Mouse (Mus musculus): ENCODE data around the gene Fam222a. TPM values are rescaled to one million over a fixed set of nuclear protein-coding genes. Genes with fewer than 3 reads are reported as not detected.

The Fam222a gene
- polyA plus RNA-seq, 1 experiment, result 2.3 TPM

GRCm38 (mm10) chr5:114589026-114589425 is 21.2 kb downstream of the Fam222a start:
- no peak for TF ChIP-seq GATA1 (IDR thresholded peaks at IDR 0.05; ENCODE audit: low read length)

- no peak for TF ChIP-seq GATA1 (IDR thresholded peaks at IDR 0.05; ENCODE audit: low read length)
These were observed 21.6 kb downstream of the Fam222a start for GRCm38 (mm10) chr5:114589454-114589853.

- no peak for TF ChIP-seq GATA1 (IDR thresholded peaks at IDR 0.05; ENCODE audit: low read length)
These were observed 22.5 kb downstream of the Fam222a start for GRCm38 (mm10) chr5:114590043-114590913.

- TF ChIP-seq GATA1 (IDR thresholded peaks at IDR 0.05; ENCODE audit: low read length), result peak; percentile 96
These were observed 23.3 kb downstream of the Fam222a start for GRCm38 (mm10) chr5:114591151-114591561.

GRCm38 (mm10) chr5:114592463-114593160 is 24.8 kb downstream of the Fam222a start:
- no peak for TF ChIP-seq GATA1 (IDR thresholded peaks at IDR 0.05; ENCODE audit: low read length)

- no peak for TF ChIP-seq GATA1 (IDR thresholded peaks at IDR 0.05; ENCODE audit: low read length)
These were observed 25.5 kb downstream of the Fam222a start for GRCm38 (mm10) chr5:114593161-114593821.

GRCm38 (mm10) chr5:114593949-114594348 is 26.1 kb downstream of the Fam222a start:
- TF ChIP-seq GATA1 (IDR thresholded peaks at IDR 0.05; ENCODE audit: low read length), result no peak

GRCm38 (mm10) chr5:114594741-114595241 is 27.0 kb downstream of the Fam222a start:
- no peak for TF ChIP-seq GATA1 (IDR thresholded peaks at IDR 0.05; ENCODE audit: low read length)

- no peak for TF ChIP-seq GATA1 (IDR thresholded peaks at IDR 0.05; ENCODE audit: low read length)
These were observed 28.8 kb downstream of the Fam222a start for GRCm38 (mm10) chr5:114596604-114597003.

- TF ChIP-seq GATA1 (IDR thresholded peaks at IDR 0.05; ENCODE audit: low read length), result no peak
These were observed 29.4 kb downstream of the Fam222a start for GRCm38 (mm10) chr5:114597222-114597621.

GRCm38 (mm10) chr5:114597652-114598051 is 29.8 kb downstream of the Fam222a start:
- no peak for TF ChIP-seq GATA1 (IDR thresholded peaks at IDR 0.05; ENCODE audit: low read length)

GRCm38 (mm10) chr5:114602012-114602411 is 34.2 kb downstream of the Fam222a start:
- TF ChIP-seq GATA1 (IDR thresholded peaks at IDR 0.05; ENCODE audit: low read length), result no peak

- no peak for TF ChIP-seq GATA1 (IDR thresholded peaks at IDR 0.05; ENCODE audit: low read length)
These were observed 36.2 kb downstream of the Fam222a start for GRCm38 (mm10) chr5:114603975-114604374.

- TF ChIP-seq GATA1 (IDR thresholded peaks at IDR 0.05; ENCODE audit: low read length), result no peak
These were observed 37.0 kb downstream of the Fam222a start for GRCm38 (mm10) chr5:114604781-114605290.

- TF ChIP-seq GATA1 (IDR thresholded peaks at IDR 0.05; ENCODE audit: low read length), result no peak
These were observed 38.2 kb downstream of the Fam222a start for GRCm38 (mm10) chr5:114605981-114606380.

GRCm38 (mm10) chr5:114607651-114608050 is 39.8 kb downstream of the Fam222a start:
- TF ChIP-seq GATA1 (IDR thresholded peaks at IDR 0.05; ENCODE audit: low read length), result no peak
